Mouse (Mus musculus) embryo, embryonic 11.5 days (tissue): ENCODE data around the gene Uhrf1bp1.
"Not testable (repeated sequence)": the region's sequence is repeated elsewhere in the genome, so short reads cannot be mapped to it uniquely, and the experiment has no call there.

Experiments
- DNase-seq: peaks from one replicate; pipeline ENCODE4 v3.0.0-alpha.2; 2012; ENCODE audit warnings: low read depth, low spot score

The Uhrf1bp1 gene

GRCm38 (mm10) chr17:27856265-27856797 is at the start of gene Uhrf1bp1:
Uhrf1bp1 (plus strand) TSS chr17:27856441.
- peak; percentile 71 for DNase-seq

- no peak for DNase-seq
Observed at GRCm38 (mm10) chr17:27807542-27808078, 48.6 kb upstream of the Uhrf1bp1 start.

GRCm38 (mm10) chr17:27810569-27811331 is 45.5 kb upstream of the Uhrf1bp1 start:
- DNase-seq = no peak

GRCm38 (mm10) chr17:27811980-27812379 is 44.3 kb upstream of the Uhrf1bp1 start:
- no peak for DNase-seq

- no peak for DNase-seq
Observed at GRCm38 (mm10) chr17:27814606-27815005, 41.6 kb upstream of the Uhrf1bp1 start.

- DNase-seq = no peak
Observed at GRCm38 (mm10) chr17:27819011-27819410, 37.2 kb upstream of the Uhrf1bp1 start.

- no peak for DNase-seq
Observed at GRCm38 (mm10) chr17:27819521-27819970, 36.7 kb upstream of the Uhrf1bp1 start.

- DNase-seq = no peak
Observed at GRCm38 (mm10) chr17:27819971-27820567, 36.2 kb upstream of the Uhrf1bp1 start.

GRCm38 (mm10) chr17:27820568-27821406 is 35.5 kb upstream of the Uhrf1bp1 start, which contains the start of gene D17Wsu92e:
D17Wsu92e (minus strand) TSS chr17:27820648.
- peak; percentile 98 for DNase-seq

GRCm38 (mm10) chr17:27821407-27822338 is 34.6 kb upstream of the Uhrf1bp1 start:
- DNase-seq = no peak

GRCm38 (mm10) chr17:27823142-27823905 is 32.9 kb upstream of the Uhrf1bp1 start:
- no peak for DNase-seq

GRCm38 (mm10) chr17:27824941-27825340 is 31.3 kb upstream of the Uhrf1bp1 start:
- DNase-seq = no peak

- DNase-seq = no peak
Observed at GRCm38 (mm10) chr17:27825539-27825938, 30.7 kb upstream of the Uhrf1bp1 start.

- DNase-seq = peak; percentile 61
Observed at GRCm38 (mm10) chr17:27825984-27826905, 30.0 kb upstream of the Uhrf1bp1 start.

- no peak for DNase-seq
Observed at GRCm38 (mm10) chr17:27826908-27827383, 29.3 kb upstream of the Uhrf1bp1 start.

GRCm38 (mm10) chr17:27827511-27827910 is 28.7 kb upstream of the Uhrf1bp1 start:
- DNase-seq = no peak

- no peak for DNase-seq
Observed at GRCm38 (mm10) chr17:27830411-27830810, 25.8 kb upstream of the Uhrf1bp1 start.

GRCm38 (mm10) chr17:27837850-27838249 is 18.4 kb upstream of the Uhrf1bp1 start, which contains the start of gene Snrpc:
Snrpc (plus strand) TSS chr17:27838150.
- DNase-seq = not testable (repeated sequence)
